Mouse (Mus musculus) liver, embryonic 14.5 days (tissue): Measurements from ENCODE around the gene Serpini2.

ENCODE experiments used
- CTCF ChIP-seq: IDR thresholded peaks from 2 replicates; pipeline ENCODE4 v1.5.1; 2016; ENCODE audit warnings: antibody characterized with exemption, low read depth, control low read depth
- EP300 ChIP-seq: IDR thresholded peaks from 2 replicates; pipeline ENCODE4 v1.6.1; 2016; ENCODE audit warnings: antibody characterized with exemption, low read depth

DNA sequence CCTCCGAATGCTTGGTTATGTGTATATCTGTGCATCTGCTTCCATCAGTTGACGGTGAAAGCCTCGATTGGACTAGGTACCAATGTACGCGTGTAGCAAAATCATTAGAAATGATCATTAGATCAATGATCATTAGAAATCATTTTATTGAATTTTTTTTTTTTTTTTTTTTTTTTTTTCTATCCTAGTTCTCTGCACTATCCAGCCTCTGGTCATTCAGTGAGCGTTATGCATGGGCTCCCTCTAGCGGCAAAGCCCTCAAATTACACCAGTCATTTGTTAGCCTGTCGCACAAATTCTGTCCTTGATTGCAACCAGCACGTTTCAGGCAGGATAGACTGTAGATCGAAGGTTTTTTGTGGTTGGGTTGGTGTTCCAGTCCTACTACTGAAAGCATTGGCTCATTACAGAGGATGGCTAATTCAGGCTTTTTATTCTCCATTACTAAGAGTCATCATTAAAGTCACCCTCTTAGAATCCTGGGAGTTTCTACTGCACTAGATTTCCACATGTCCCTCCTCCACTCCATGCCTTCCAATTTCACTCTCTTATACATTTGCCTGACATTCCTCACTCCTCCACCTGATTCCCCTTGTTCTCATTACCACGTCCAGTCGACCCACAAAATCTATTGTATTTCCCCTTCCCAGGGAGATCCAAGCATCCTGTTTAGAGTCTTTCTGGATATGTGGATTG is 66.9 kb downstream of the Serpini2 start:
- TF ChIP-seq CTCF: peak; percentile 78
- TF ChIP-seq EP300: no peak
